Mouse (Mus musculus) liver, adult 2 months (tissue): ENCODE data around the gene Rps11. TPM values are rescaled to one million over a fixed set of nuclear protein-coding genes. Genes with fewer than 3 reads are reported as not detected.
A peak's percentile ranks its signal among the peaks of the same experiment; 100 is the strongest.

Experiments
- DNase-seq: peaks from one replicate; pipeline ENCODE4 v3.0.0-alpha.2; 2011; ENCODE audit warnings: low read depth, low spot score; ENCODE audit errors: extremely low read depth
- H3K27ac ChIP-seq: fragments of 200-500 bp; replicated peaks from 2 replicates; pipeline ENCODE4 v1.5.1; 2012; ENCODE audit warnings: low read depth, mild to moderate bottlenecking, control low read depth, inconsistent platforms, low read length; ENCODE audit not compliant: insufficient read depth
- H3K27me3 ChIP-seq: fragments of 200-500 bp; 2 replicates; pipeline ENCODE4 v1.6.1; 2012; ENCODE audit warnings: mild to moderate bottlenecking, moderate library complexity, low read length, inconsistent platforms; ENCODE audit not compliant: control insufficient read depth, insufficient read depth
- H3K36me3 ChIP-seq: fragments of 200-500 bp; 2 replicates; pipeline ENCODE4 v1.6.1; 2012; ENCODE audit warnings: low read length, inconsistent platforms; ENCODE audit not compliant: control insufficient read depth, insufficient read depth
- H3K4me1 ChIP-seq: fragments of 200-500 bp; 2 replicates; pipeline ENCODE4 v1.6.1; 2011; ENCODE audit warnings: low read length; ENCODE audit not compliant: control insufficient read depth, insufficient read depth
- H3K4me3 ChIP-seq: fragments of 200-500 bp; 2 replicates; pipeline ENCODE4 v1.5.1; 2011; ENCODE audit warnings: low read depth, mild to moderate bottlenecking, control low read depth, low read length, moderate library complexity; ENCODE audit not compliant: insufficient read depth
- H3K79me2 ChIP-seq: fragments of 200-500 bp; 2 replicates; pipeline ENCODE4 v1.6.1; 2012; ENCODE audit warnings: inconsistent platforms, mild to moderate bottlenecking, low read length, moderate library complexity; ENCODE audit not compliant: control insufficient read depth, insufficient read depth
- H3K9ac ChIP-seq: fragments of 200-500 bp; 2 replicates; pipeline ENCODE4 v1.6.1; 2012; ENCODE audit warnings: low read depth, mild to moderate bottlenecking, control low read depth, inconsistent platforms, low read length
- CTCF ChIP-seq: fragments of 200-500 bp; IDR thresholded peaks from 2 replicates; pipeline ENCODE4 v1.5.1; 2011; ENCODE audit warnings: low read depth, low read length, control low read depth
- POLR2A ChIP-seq: fragments of 200-500 bp; IDR thresholded peaks from 2 replicates; pipeline ENCODE4 v1.6.1; 2011; ENCODE audit warnings: low read length, control low read depth; ENCODE audit not compliant: insufficient read depth; ENCODE audit errors: extremely low read depth
- WGBS: fragments of 180-500 bp; shearing (Covaris S2); methylation state at CpG from one replicate; pipeline ENCODE4 v1.1.7; 2018; 5-methylcytosine and 5-hydroxymethylcytosine counted together
- polyA plus RNA-seq: library from polyadenylated mRNA; depleted of rRNA; stranded (reverse); fragments of >200 nt; gene quantifications from 2 replicates; pipeline ENCODE4 v1.2.3, GENCODE M21; 2012
- total RNA-seq: library from RNA; depleted of rRNA; stranded (reverse); fragments of >200 nt; gene quantifications from 2 replicates; pipeline ENCODE4 v1.2.3, GENCODE M21; 2014

The Rps11 gene
- total and polyA plus RNA-seq, 2 experiments = 95.1 to 355 TPM

GRCm38 (mm10) chr7:45162996-45163615 is 38.9 kb upstream of the Rps11 start:
- 0 out of 2 replicates have a peak, but pooled peaks cover 3% of the 10 kb centered on the region for H3K4me1 ChIP-seq
- H3K27ac ChIP-seq = no peak overlapping the region
- H3K27me3 ChIP-seq = peaks cover 14% of the 10 kb centered on the region; the same call in 1 of the 2 replicates
- no peaks in the 10 kb centered on the region for H3K79me2 ChIP-seq
- TF ChIP-seq CTCF (no peak), POLR2A (no peak)
- 74% methylated on average over 9 of the region's 9 CpGs for WGBS
- H3K9ac ChIP-seq = no peak overlapping the region
- DNase-seq = no peak
- no peaks in the 10 kb centered on the region for H3K36me3 ChIP-seq
- H3K4me3 ChIP-seq = no peak overlapping the region

- Histone ChIP-seq H3K36me3 (no peaks in the 10 kb centered on the region), H3K27ac (no peak overlapping the region), H3K4me3 (peak overlapping the region; percentile 54; the same call in 1 of the 2 replicates), H3K79me2 (no peaks in the 10 kb centered on the region), H3K27me3 (peaks cover 8% of the 10 kb centered on the region; the same call in 1 of the 2 replicates), H3K4me1 (0 out of 2 replicates have a peak, but pooled peaks cover 3% of the 10 kb centered on the region), H3K9ac (no peak overlapping the region)
- DNase-seq = no peak
- TF ChIP-seq CTCF (no peak), POLR2A (no peak)
- 28% methylated on average over 6 of the region's 6 CpGs for WGBS
Measured at GRCm38 (mm10) chr7:45162551-45162950, 38.3 kb upstream of the Rps11 start.

GRCm38 (mm10) chr7:45161612-45162473 is 37.6 kb upstream of the Rps11 start:
- Histone ChIP-seq H3K36me3 (no peaks in the 10 kb centered on the region), H3K79me2 (no peaks in the 10 kb centered on the region), H3K4me1 (0 out of 2 replicates have a peak, but pooled peaks cover 3% of the 10 kb centered on the region), H3K27ac (no peak overlapping the region), H3K9ac (0 out of 2 replicates have a peak overlapping the region, but pooled peaks have one; percentile 7), H3K4me3 (peak overlapping the region; percentile 54), H3K27me3 (peaks cover 3% of the 10 kb centered on the region; the same call in 1 of the 2 replicates)
- DNase-seq = peak; percentile 67
- 7% methylated on average over 35 of the region's 35 CpGs for WGBS
- no peak for TF ChIP-seq POLR2A
- TF ChIP-seq CTCF = peak; percentile 90

- H3K79me2 ChIP-seq = no peaks in the 10 kb centered on the region
- no peak overlapping the region for H3K27ac ChIP-seq
- H3K36me3 ChIP-seq = no peaks in the 10 kb centered on the region
- no peak overlapping the region for H3K4me3 ChIP-seq
- H3K9ac ChIP-seq = no peak overlapping the region
- DNase-seq = no peak
- WGBS = 90% methylated on average over 3 of the region's 3 CpGs
- H3K27me3 ChIP-seq = no peaks in the 10 kb centered on the region; the same call in 1 of the 2 replicates
- 0 out of 2 replicates have a peak, but pooled peaks cover 3% of the 10 kb centered on the region for H3K4me1 ChIP-seq
- TF ChIP-seq CTCF (no peak), POLR2A (no peak)
Measured at GRCm38 (mm10) chr7:45160866-45161265, 36.6 kb upstream of the Rps11 start.

GRCm38 (mm10) chr7:45160316-45160800 is 36.1 kb upstream of the Rps11 start:
- TF ChIP-seq CTCF (no peak), POLR2A (no peak)
- H3K4me3 ChIP-seq = no peak overlapping the region
- no peak for DNase-seq
- 0 out of 2 replicates have a peak, but pooled peaks cover 3% of the 10 kb centered on the region for H3K4me1 ChIP-seq
- H3K27ac ChIP-seq = no peak overlapping the region
- no peak overlapping the region for H3K9ac ChIP-seq
- H3K27me3 ChIP-seq = no peaks in the 10 kb centered on the region; the same call in 1 of the 2 replicates
- 97% methylated on average over 6 of the region's 6 CpGs for WGBS
- no peaks in the 10 kb centered on the region for H3K36me3 ChIP-seq
- H3K79me2 ChIP-seq = no peaks in the 10 kb centered on the region
